Mouse (Mus musculus): Measurements from ENCODE around the gene Obp2a. TPM values are rescaled to one million over a fixed set of nuclear protein-coding genes. Genes with fewer than 3 reads are reported as not detected.
"Not testable (repeated sequence)": the region's sequence is repeated elsewhere in the genome, so short reads cannot be mapped to it uniquely, and the experiment has no call there.

The Obp2a gene
- polyA plus RNA-seq, 1 experiment: not detected

GRCm38 (mm10) chr2:25696951-25697350 is 2.9 kb upstream of the Obp2a start:
- Histone ChIP-seq H3K27ac (ENCODE audit: insufficient read depth, low read length) (no peak overlapping the region), H3K4me3 (replicated peaks; ENCODE audit: insufficient read depth, low read depth, low read length) (no peak overlapping the region), H3K27me3 (ENCODE audit: control insufficient read depth, insufficient read depth, low read length) (no peaks in the 10 kb centered on the region), H3K4me1 (ENCODE audit: control insufficient read depth, insufficient read depth, low read length) (no peaks in the 10 kb centered on the region)
- no peak for DNase-seq
- TF ChIP-seq POLR2A (IDR thresholded peaks at IDR 0.05; ENCODE audit: borderline replicate concordance, insufficient read depth, low read length) (no peak), CTCF (IDR thresholded peaks at IDR 0.05; ENCODE audit: borderline replicate concordance, insufficient read depth, low read depth, low read length) (no peak)
- WGBS: 54% methylated on average over 4 of the region's 4 CpGs

GRCm38 (mm10) chr2:25698696-25699095 is 1.1 kb upstream of the Obp2a start:
- H3K4me3 ChIP-seq (replicated peaks; ENCODE audit: insufficient read depth, low read depth, low read length): no peak overlapping the region
- H3K27ac ChIP-seq (ENCODE audit: insufficient read depth, low read length): no peak overlapping the region
- H3K27me3 ChIP-seq (ENCODE audit: control insufficient read depth, insufficient read depth, low read length): no peaks in the 10 kb centered on the region
- TF ChIP-seq CTCF (IDR thresholded peaks at IDR 0.05; ENCODE audit: borderline replicate concordance, insufficient read depth, low read depth, low read length) (no peak), POLR2A (IDR thresholded peaks at IDR 0.05; ENCODE audit: borderline replicate concordance, insufficient read depth, low read length) (no peak)
- no peaks in the 10 kb centered on the region; the same call in 1 of the 2 replicates for H3K4me1 ChIP-seq (ENCODE audit: control insufficient read depth, insufficient read depth, low read length)
- no peak for DNase-seq
- WGBS: 74% methylated on average over 2 of the region's 2 CpGs

- 83% methylated on average over 5 of the region's 5 CpGs for WGBS
- no peak overlapping the region for H3K27ac ChIP-seq (ENCODE audit: insufficient read depth, low read length)
- H3K27me3 ChIP-seq (ENCODE audit: control insufficient read depth, insufficient read depth, low read length): no peaks in the 10 kb centered on the region
- TF ChIP-seq CTCF (IDR thresholded peaks at IDR 0.05; ENCODE audit: borderline replicate concordance, insufficient read depth, low read depth, low read length): no peak
- H3K4me1 ChIP-seq (ENCODE audit: control insufficient read depth, insufficient read depth, low read length): no peaks in the 10 kb centered on the region; the same call in 1 of the 2 replicates
- H3K4me3 ChIP-seq (replicated peaks; ENCODE audit: insufficient read depth, low read depth, low read length): no peak overlapping the region
- DNase-seq: no peak
Measured at GRCm38 (mm10) chr2:25701001-25701400, 1.2 kb downstream of the Obp2a start.

DNA sequence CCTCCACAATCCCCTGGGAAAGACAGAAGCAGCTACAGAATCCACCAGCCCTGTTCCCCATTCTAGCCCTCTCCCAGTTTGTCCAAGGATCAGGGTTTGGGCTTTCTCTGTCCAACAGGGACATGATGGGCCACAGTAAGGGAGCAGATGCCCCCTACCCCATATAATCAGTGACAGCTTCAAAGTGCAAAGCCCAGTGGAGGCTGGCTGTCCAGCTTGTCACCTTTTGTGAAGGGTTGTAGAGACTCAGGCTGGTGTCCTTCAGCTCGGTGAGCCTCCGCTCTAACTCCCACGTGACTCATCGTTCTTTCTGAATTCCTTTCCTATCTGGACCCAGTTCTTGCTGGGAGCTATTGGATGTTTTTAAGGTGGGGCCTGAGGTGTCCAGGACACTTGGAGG is 3.9 kb downstream of the Obp2a start:
- peaks cover 7% of the 10 kb centered on the region for H3K4me1 ChIP-seq (ENCODE audit: control insufficient read depth, insufficient read depth, low read length)
- 88% methylated on average over 4 of the region's 4 CpGs for WGBS
- no peaks in the 10 kb centered on the region for H3K27me3 ChIP-seq (ENCODE audit: control insufficient read depth, insufficient read depth, low read length)
- TF ChIP-seq POLR2A (IDR thresholded peaks at IDR 0.05; ENCODE audit: borderline replicate concordance, insufficient read depth, low read length): no peak
- H3K4me3 ChIP-seq (replicated peaks; ENCODE audit: insufficient read depth, low read depth, low read length): no peak overlapping the region
- H3K27ac ChIP-seq (ENCODE audit: insufficient read depth, low read length): no peak overlapping the region
- DNase-seq: no peak

- Histone ChIP-seq H3K4me1 (ENCODE audit: control insufficient read depth, insufficient read depth, low read length) (peaks cover 11% of the 10 kb centered on the region), H3K4me3 (replicated peaks; ENCODE audit: insufficient read depth, low read depth, low read length) (peak within 1 kb of the TSS; percentile 89), H3K27me3 (ENCODE audit: control insufficient read depth, insufficient read depth, low read length) (no peaks in the 10 kb centered on the region), H3K27ac (ENCODE audit: insufficient read depth, low read length) (peak within 1 kb of the TSS; percentile 26)
- WGBS: under 1% methylated on average over 78 of the region's 78 CpGs
- DNase-seq: peak; percentile 87 to 89
- TF ChIP-seq CTCF (IDR thresholded peaks at IDR 0.05; ENCODE audit: borderline replicate concordance, insufficient read depth, low read depth, low read length): peak; percentile 67
- peak; percentile 70; the same call in 1 of the 2 replicates for TF ChIP-seq POLR2A (IDR thresholded peaks at IDR 0.05; ENCODE audit: borderline replicate concordance, insufficient read depth, low read length)
Measured at GRCm38 (mm10) chr2:25706643-25707481, 7.0 kb downstream of the Obp2a start, which contains the start of gene Bmyc. Gene Bmyc, plus strand, starts transcription at chr2:25706739.

- no peaks in the 10 kb centered on the region for H3K27me3 ChIP-seq (ENCODE audit: control insufficient read depth, insufficient read depth, low read length)
- peaks cover 11% of the 10 kb centered on the region for H3K4me1 ChIP-seq (ENCODE audit: control insufficient read depth, insufficient read depth, low read length)
- TF ChIP-seq CTCF (IDR thresholded peaks at IDR 0.05; ENCODE audit: borderline replicate concordance, insufficient read depth, low read depth, low read length): peak; percentile 46; the same call in 1 of the 2 replicates
- TF ChIP-seq POLR2A (IDR thresholded peaks at IDR 0.05; ENCODE audit: borderline replicate concordance, insufficient read depth, low read length): no peak
- DNase-seq: peak; percentile 35 to 42
- peak overlapping the region; percentile 43 for H3K4me3 ChIP-seq (replicated peaks; ENCODE audit: insufficient read depth, low read depth, low read length)
- H3K27ac ChIP-seq (ENCODE audit: insufficient read depth, low read length): no peak overlapping the region
- 77% methylated on average over 2 of the region's 2 CpGs for WGBS
Measured at GRCm38 (mm10) chr2:25708121-25708520, 8.3 kb downstream of the Obp2a start.

DNA sequence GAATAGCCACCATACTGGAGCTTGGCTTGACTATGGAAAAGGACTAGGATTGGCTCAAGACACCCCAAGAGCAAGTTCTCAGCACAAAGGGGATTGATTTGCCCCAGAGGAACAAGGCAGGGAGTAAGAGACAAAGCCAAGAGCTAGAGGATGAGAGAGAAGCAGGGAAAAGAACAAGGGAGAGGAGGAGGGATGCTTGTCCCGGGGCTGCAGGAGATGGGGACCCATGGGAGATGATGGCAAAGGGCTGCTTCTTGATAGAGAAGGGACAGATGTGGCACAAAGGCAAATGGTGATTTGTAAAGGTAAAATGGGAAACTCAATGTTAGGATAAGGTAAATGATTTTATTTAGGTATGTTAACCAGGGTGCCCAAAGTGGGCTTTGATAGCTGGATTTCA is 9.2 kb downstream of the Obp2a start:
- not testable (repeated sequence) for H3K4me3 ChIP-seq (replicated peaks; ENCODE audit: insufficient read depth, low read depth, low read length); H3K27ac ChIP-seq (ENCODE audit: insufficient read depth, low read length); DNase-seq; H3K27me3 ChIP-seq (ENCODE audit: control insufficient read depth, insufficient read depth, low read length)
- H3K4me1 ChIP-seq (ENCODE audit: control insufficient read depth, insufficient read depth, low read length): peaks cover 11% of the 10 kb centered on the region
- WGBS: 91% methylated on average over 1 of the region's 1 CpGs

GRCm38 (mm10) chr2:25709791-25710190 is 9.9 kb downstream of the Obp2a start:
- DNase-seq: peak in 1 of 2 experiments; percentile 11
- peaks cover 11% of the 10 kb centered on the region for H3K4me1 ChIP-seq (ENCODE audit: control insufficient read depth, insufficient read depth, low read length)
- H3K4me3 ChIP-seq (replicated peaks; ENCODE audit: insufficient read depth, low read depth, low read length); H3K27me3 ChIP-seq (ENCODE audit: control insufficient read depth, insufficient read depth, low read length); H3K27ac ChIP-seq (ENCODE audit: insufficient read depth, low read length): not testable (repeated sequence)
- WGBS: 23% methylated on average over 2 of the region's 2 CpGs

GRCm38 (mm10) chr2:25711641-25712040 is 11.8 kb downstream of the Obp2a start:
- not testable (repeated sequence) for H3K27ac ChIP-seq (ENCODE audit: insufficient read depth, low read length); DNase-seq; H3K4me3 ChIP-seq (replicated peaks; ENCODE audit: insufficient read depth, low read depth, low read length); H3K27me3 ChIP-seq (ENCODE audit: control insufficient read depth, insufficient read depth, low read length)
- 39% methylated on average over 3 of the region's 3 CpGs for WGBS
- H3K4me1 ChIP-seq (ENCODE audit: control insufficient read depth, insufficient read depth, low read length): peaks cover 11% of the 10 kb centered on the region
